Mouse (Mus musculus) gastrocnemius, postnatal 25 days (tissue): ENCODE data around the gene S100a10. TPM values are rescaled to one million over a fixed set of nuclear protein-coding genes. Genes with fewer than 3 reads are reported as not detected.
A peak's percentile ranks its signal among the peaks of the same experiment; 100 is the strongest.

Experiments
- DNase-seq: peaks from one replicate; pipeline ENCODE4 v3.0.0; 2022
- total RNA-seq, 2 experiments: library from RNA; stranded (reverse); gene quantifications; 1 replicate in 1 of 2; 2 replicates in 1 of 2; pipeline ENCODE4 v1.2.3; 2021

S100a10 gene
- total RNA-seq, 2 experiments from 2014 or later, result 63.9 to 85.7 TPM

GRCm38 (mm10) chr3:93547099-93547648 is 7.7 kb upstream of the S100a10 start:
- peak; percentile 66 for DNase-seq

GRCm38 (mm10) chr3:93547749-93548540 is 6.9 kb upstream of the S100a10 start:
- no peak for DNase-seq

GRCm38 (mm10) chr3:93548541-93549266 is 6.2 kb upstream of the S100a10 start:
- DNase-seq, result no peak

GRCm38 (mm10) chr3:93549986-93550385 is 4.9 kb upstream of the S100a10 start:
- no peak for DNase-seq

- no peak for DNase-seq
These were observed 2.7 kb upstream of the S100a10 start for GRCm38 (mm10) chr3:93551950-93552901.

- DNase-seq, result no peak
These were observed 1.6 kb upstream of the S100a10 start for GRCm38 (mm10) chr3:93553311-93553710.

- DNase-seq, result peak; percentile 40
These were observed 1.0 kb upstream of the S100a10 start for GRCm38 (mm10) chr3:93553765-93554378.

- peak; percentile 16 for DNase-seq
These were observed 400 bp upstream of the S100a10 start for GRCm38 (mm10) chr3:93554379-93554980.

GRCm38 (mm10) chr3:93555878-93556254 is 986 bp downstream of the S100a10 start:
- DNase-seq, result peak; percentile 80

GRCm38 (mm10) chr3:93556599-93556998 is 1.7 kb downstream of the S100a10 start:
- no peak for DNase-seq

GRCm38 (mm10) chr3:93557471-93557870 is 2.6 kb downstream of the S100a10 start:
- DNase-seq, result no peak

GRCm38 (mm10) chr3:93559961-93560360 is 5.1 kb downstream of the S100a10 start:
- no peak for DNase-seq

- DNase-seq, result no peak
These were observed 7.5 kb downstream of the S100a10 start for GRCm38 (mm10) chr3:93562372-93562771.

- DNase-seq, result no peak
These were observed 8.3 kb downstream of the S100a10 start for GRCm38 (mm10) chr3:93563216-93563615.

GRCm38 (mm10) chr3:93566892-93567291 is 12.0 kb downstream of the S100a10 start:
- DNase-seq, result no peak

GRCm38 (mm10) chr3:93567721-93568120 is 12.8 kb downstream of the S100a10 start:
- DNase-seq, result no peak

- DNase-seq, result peak; percentile 82
These were observed 13.7 kb downstream of the S100a10 start for GRCm38 (mm10) chr3:93568428-93569040.

GRCm38 (mm10) chr3:93569046-93569445 is 14.2 kb downstream of the S100a10 start:
- no peak for DNase-seq

GRCm38 (mm10) chr3:93572058-93572791 is 17.3 kb downstream of the S100a10 start:
- DNase-seq, result no peak
